Mouse (Mus musculus) E14TG2a.4 (cell line): ENCODE results near the gene AC124108.1.

Experiments used
- H3K27me3 ChIP-seq: 2 replicates; pipeline ENCODE4 v1.6.1; 2014; ENCODE audit warnings: low read length, control low read depth; ENCODE audit not compliant: insufficient read depth
- H3K36me3 ChIP-seq: 2 replicates; pipeline ENCODE4 v1.6.1; 2014; ENCODE audit warnings: low read length, control low read depth; ENCODE audit not compliant: insufficient read depth
- H3K4me1 ChIP-seq: replicated peaks from 2 replicates; pipeline ENCODE4 v1.6.1; 2014; ENCODE audit warnings: low read depth, low read length, control low read depth
- H3K4me3 ChIP-seq: replicated peaks from 2 replicates; pipeline ENCODE4 v1.5.1; 2014; ENCODE audit warnings: mild to moderate bottlenecking, low read length
- H3K9me3 ChIP-seq: 2 replicates; pipeline ENCODE4 v1.6.1; 2014; ENCODE audit warnings: low read length, control low read depth
- CTCF ChIP-seq: conservative IDR thresholded peaks from 2 replicates; pipeline ENCODE4 v1.5.1; 2014; ENCODE audit warnings: low read length
- NANOG ChIP-seq: IDR thresholded peaks from 2 replicates; pipeline ENCODE4 v1.6.1; 2014; ENCODE audit warnings: borderline replicate concordance, low read length, mixed read lengths
- POU5F1 ChIP-seq: IDR thresholded peaks from 2 replicates; pipeline ENCODE4 v1.6.1; 2014; ENCODE audit warnings: low read length, borderline replicate concordance

AC124108.1 gene

GRCm38 (mm10) chr1:132171619-132172018, 19.6 kb upstream of the AC124108.1 start:
- Histone ChIP-seq H3K27me3 (peaks cover 10% of the 10 kb centered on the region), H3K36me3 (no peaks in the 10 kb centered on the region), H3K4me3 (no peak overlapping the region), H3K9me3 (no peaks in the 10 kb centered on the region), H3K4me1 (peaks cover 34% of the 10 kb centered on the region)
- TF ChIP-seq NANOG (no peak), POU5F1 (no peak), CTCF (no peak)

- Histone ChIP-seq H3K4me3 (no peak overlapping the region), H3K36me3 (no peaks in the 10 kb centered on the region), H3K4me1 (peaks cover 44% of the 10 kb centered on the region), H3K27me3 (peaks cover 61% of the 10 kb centered on the region), H3K9me3 (no peaks in the 10 kb centered on the region)
- TF ChIP-seq CTCF (no peak), NANOG (no peak), POU5F1 (no peak)
These were observed 5.0 kb upstream of the AC124108.1 start for GRCm38 (mm10) chr1:132186303-132186702.

GRCm38 (mm10) chr1:132188442-132189066, 2.7 kb upstream of the AC124108.1 start:
- Histone ChIP-seq H3K4me3 (no peak overlapping the region), H3K9me3 (no peaks in the 10 kb centered on the region), H3K36me3 (no peaks in the 10 kb centered on the region), H3K4me1 (peaks cover 62% of the 10 kb centered on the region), H3K27me3 (peaks cover 68% of the 10 kb centered on the region)
- TF ChIP-seq CTCF (no peak), POU5F1 (no peak), NANOG (no peak)

GRCm38 (mm10) chr1:132189231-132189630, 2.0 kb upstream of the AC124108.1 start:
- H3K27me3 ChIP-seq: peaks cover 69% of the 10 kb centered on the region
- peaks cover 67% of the 10 kb centered on the region for H3K4me1 ChIP-seq
- no peaks in the 10 kb centered on the region for H3K9me3 ChIP-seq
- H3K4me3 ChIP-seq: peak overlapping the region; percentile 88
- TF ChIP-seq NANOG (no peak), POU5F1 (no peak), CTCF (no peak)
- H3K36me3 ChIP-seq: no peaks in the 10 kb centered on the region

GRCm38 (mm10) chr1:132190040-132190513, 1.2 kb upstream of the AC124108.1 start:
- H3K4me3 ChIP-seq: peak overlapping the region; percentile 88
- TF ChIP-seq NANOG (no peak), POU5F1 (no peak), CTCF (no peak)
- peaks cover 75% of the 10 kb centered on the region for H3K4me1 ChIP-seq
- no peaks in the 10 kb centered on the region for H3K9me3 ChIP-seq
- peaks cover 69% of the 10 kb centered on the region for H3K27me3 ChIP-seq
- no peaks in the 10 kb centered on the region for H3K36me3 ChIP-seq

- no peaks in the 10 kb centered on the region for H3K9me3 ChIP-seq
- H3K36me3 ChIP-seq: no peaks in the 10 kb centered on the region
- TF ChIP-seq CTCF (no peak), POU5F1 (no peak), NANOG (no peak)
- peaks cover 81% of the 10 kb centered on the region for H3K4me1 ChIP-seq
- peak overlapping the region; percentile 88 for H3K4me3 ChIP-seq
- H3K27me3 ChIP-seq: peaks cover 69% of the 10 kb centered on the region
These were observed 600 bp upstream of the AC124108.1 start for GRCm38 (mm10) chr1:132190621-132191092.

GRCm38 (mm10) chr1:132191786-132192680, 776 bp downstream of the AC124108.1 start:
- H3K4me3 ChIP-seq: peak overlapping the region; percentile 88
- no peak for TF ChIP-seq NANOG
- 0 out of 2 replicates have a peak, but pooled peaks have one; percentile 8 for TF ChIP-seq CTCF
- peaks cover 88% of the 10 kb centered on the region for H3K4me1 ChIP-seq
- H3K36me3 ChIP-seq: no peaks in the 10 kb centered on the region
- peaks cover 63% of the 10 kb centered on the region for H3K27me3 ChIP-seq
- no peaks in the 10 kb centered on the region for H3K9me3 ChIP-seq

- Histone ChIP-seq H3K9me3 (no peaks in the 10 kb centered on the region), H3K27me3 (peaks cover 51% of the 10 kb centered on the region), H3K4me1 (peaks cover 88% of the 10 kb centered on the region), H3K36me3 (peaks cover 4% of the 10 kb centered on the region; the same call in 1 of the 2 replicates), H3K4me3 (peak overlapping the region; percentile 2)
- TF ChIP-seq POU5F1: no peak
These were observed 2.5 kb downstream of the AC124108.1 start for GRCm38 (mm10) chr1:132193806-132194205.
